Mouse (Mus musculus) limb, embryonic 13.5 days (tissue): ENCODE results near the gene Xpo5. TPM values are rescaled to one million over a fixed set of nuclear protein-coding genes. Genes with fewer than 3 reads are reported as not detected.

Experiments
- ATAC-seq: fragments of 200-750 bp; cut with Nextera tagmentation; 2 replicates; pipeline ENCODE4 v1.8.0; 2017; ENCODE audit warnings: low read depth, moderate number of reproducible peaks, moderate TSS enrichment; ENCODE audit not compliant: low FRiP score
- H3K27ac ChIP-seq: fragments of 300-500 bp; sonication (generic); 2 replicates; pipeline ENCODE4 v1.5.1; 2015; ENCODE audit warnings: inconsistent platforms, mild to moderate bottlenecking, moderate library complexity
- H3K27me3 ChIP-seq: fragments of 300-500 bp; sonication (generic); 2 replicates; pipeline ENCODE4 v1.6.1; 2015; ENCODE audit warnings: mild to moderate bottlenecking, inconsistent platforms
- H3K36me3 ChIP-seq: fragments of 300-500 bp; sonication (generic); 2 replicates; pipeline ENCODE4 v1.6.1; 2015; ENCODE audit warnings: inconsistent platforms, mild to moderate bottlenecking, moderate library complexity
- H3K4me1 ChIP-seq: fragments of 300-500 bp; sonication (generic); 2 replicates; pipeline ENCODE4 v1.6.1; 2015; ENCODE audit warnings: inconsistent platforms
- H3K4me2 ChIP-seq: fragments of 300-500 bp; sonication (generic); replicated peaks from 2 replicates; pipeline ENCODE4 v1.6.1; 2015; ENCODE audit warnings: inconsistent platforms, mild to moderate bottlenecking, moderate library complexity
- H3K4me3 ChIP-seq: fragments of 300-500 bp; sonication (generic); 2 replicates; pipeline ENCODE4 v1.5.1; 2015; ENCODE audit warnings: moderate library complexity, mild to moderate bottlenecking, inconsistent platforms
- H3K9ac ChIP-seq: fragments of 300-500 bp; sonication (generic); 2 replicates; pipeline ENCODE4 v1.6.1; 2015; ENCODE audit warnings: mild to moderate bottlenecking, inconsistent platforms
- H3K9me3 ChIP-seq: fragments of 300-500 bp; sonication (generic); 2 replicates; pipeline ENCODE4 v1.6.1; 2016; ENCODE audit warnings: inconsistent platforms
- WGBS: fragments of 180-500 bp; shearing (Covaris S2); methylation state at CpG from one replicate; pipeline ENCODE4 v1.1.7; 2015; 5-methylcytosine and 5-hydroxymethylcytosine counted together
- polyA plus RNA-seq: library from polyadenylated mRNA; unstranded; fragments of >200 nt; fragmentation: Nextera tagmentation; extraction: Ambion mirVana; gene quantifications from 2 replicates; pipeline ENCODE4 v1.2.1, GENCODE M21; 2015

Gene Xpo5
- polyA plus RNA-seq, 1 experiment from 2014 or later: 48.5 TPM

- no peak overlapping the region for H3K4me2 ChIP-seq
- no peak overlapping the region for H3K27ac ChIP-seq
- no peaks in the 10 kb centered on the region for H3K9me3 ChIP-seq
- H3K4me1 ChIP-seq: peaks cover 16% of the 10 kb centered on the region
- H3K36me3 ChIP-seq: peaks cover 68% of the 10 kb centered on the region
- ATAC-seq: no peak
- no peak overlapping the region for H3K9ac ChIP-seq
- no peak overlapping the region for H3K4me3 ChIP-seq
- H3K27me3 ChIP-seq: no peaks in the 10 kb centered on the region
Measured at GRCm38 (mm10) chr17:46206676-46207075, 4.1 kb downstream of the Xpo5 start.

GRCm38 (mm10) chr17:46210550-46210949 lies 8.0 kb downstream of the Xpo5 start:
- no peak overlapping the region for H3K9ac ChIP-seq

GRCm38 (mm10) chr17:46221601-46222000 lies 19.0 kb downstream of the Xpo5 start:
- Histone ChIP-seq H3K4me1 (no peaks in the 10 kb centered on the region), H3K4me2 (no peak overlapping the region), H3K27me3 (no peaks in the 10 kb centered on the region), H3K36me3 (peaks cover 100% of the 10 kb centered on the region), H3K27ac (no peak overlapping the region), H3K4me3 (no peak overlapping the region), H3K9ac (no peak overlapping the region), H3K9me3 (no peaks in the 10 kb centered on the region)
- WGBS: 89% methylated on average over 3 of the region's 3 CpGs
- no peak for ATAC-seq

More at GRCm38 (mm10) chr17:46210550-46210949, 8.0 kb downstream of the Xpo5 start:
- Histone ChIP-seq H3K4me2 (no peak overlapping the region), H3K27me3 (no peaks in the 10 kb centered on the region), H3K4me1 (no peaks in the 10 kb centered on the region), H3K9me3 (no peaks in the 10 kb centered on the region), H3K36me3 (peaks cover 95% of the 10 kb centered on the region), H3K27ac (no peak overlapping the region), H3K4me3 (no peak overlapping the region)
- no peak for ATAC-seq
- 93% methylated on average over 3 of the region's 3 CpGs for WGBS

GRCm38 (mm10) chr17:46227576-46227975 lies 25.0 kb downstream of the Xpo5 start:
- no peaks in the 10 kb centered on the region for H3K27me3 ChIP-seq
- no peak overlapping the region for H3K4me3 ChIP-seq
- no peaks in the 10 kb centered on the region for H3K9me3 ChIP-seq
- no peak overlapping the region for H3K27ac ChIP-seq
- no peak overlapping the region for H3K9ac ChIP-seq
- no peak overlapping the region for H3K4me2 ChIP-seq
- peaks cover 99% of the 10 kb centered on the region for H3K36me3 ChIP-seq
- ATAC-seq: no peak
- H3K4me1 ChIP-seq: no peaks in the 10 kb centered on the region
- WGBS: 45% methylated on average over 7 of the region's 7 CpGs

GRCm38 (mm10) chr17:46236067-46236466 lies 33.5 kb downstream of the Xpo5 start:
- H3K27me3 ChIP-seq: no peaks in the 10 kb centered on the region
- no peak overlapping the region for H3K9ac ChIP-seq
- no peak for ATAC-seq
- no peaks in the 10 kb centered on the region for H3K9me3 ChIP-seq
- no peak overlapping the region for H3K4me3 ChIP-seq
- 77% methylated on average over 1 of the region's 1 CpGs for WGBS
- H3K4me1 ChIP-seq: no peaks in the 10 kb centered on the region
- no peak overlapping the region for H3K4me2 ChIP-seq
- peaks cover 90% of the 10 kb centered on the region for H3K36me3 ChIP-seq
- no peak overlapping the region for H3K27ac ChIP-seq

GRCm38 (mm10) chr17:46237079-46237478 lies 34.5 kb downstream of the Xpo5 start:
- Histone ChIP-seq H3K9ac (no peak overlapping the region), H3K27me3 (no peaks in the 10 kb centered on the region), H3K36me3 (peaks cover 91% of the 10 kb centered on the region), H3K4me1 (no peaks in the 10 kb centered on the region), H3K4me2 (no peak overlapping the region), H3K27ac (no peak overlapping the region), H3K4me3 (no peak overlapping the region), H3K9me3 (no peaks in the 10 kb centered on the region)
- WGBS: 89% methylated on average over 6 of the region's 6 CpGs
- no peak for ATAC-seq

GRCm38 (mm10) chr17:46237480-46237879 lies 34.9 kb downstream of the Xpo5 start:
- Histone ChIP-seq H3K4me1 (no peaks in the 10 kb centered on the region), H3K36me3 (peaks cover 91% of the 10 kb centered on the region), H3K27ac (no peak overlapping the region), H3K4me3 (no peak overlapping the region), H3K9me3 (no peaks in the 10 kb centered on the region), H3K4me2 (no peak overlapping the region), H3K27me3 (no peaks in the 10 kb centered on the region), H3K9ac (no peak overlapping the region)
- ATAC-seq: no peak
- WGBS: 83% methylated on average over 5 of the region's 5 CpGs

- no peak overlapping the region for H3K27ac ChIP-seq
- H3K36me3 ChIP-seq: peaks cover 92% of the 10 kb centered on the region
- 94% methylated on average over 15 of the region's 15 CpGs for WGBS
- H3K4me1 ChIP-seq: no peaks in the 10 kb centered on the region
- H3K9ac ChIP-seq: no peak overlapping the region
- no peaks in the 10 kb centered on the region for H3K27me3 ChIP-seq
- no peak overlapping the region for H3K4me3 ChIP-seq
- no peak for ATAC-seq
- H3K4me2 ChIP-seq: no peak overlapping the region
- H3K9me3 ChIP-seq: no peaks in the 10 kb centered on the region
Measured at GRCm38 (mm10) chr17:46239516-46240114, 37.0 kb downstream of the Xpo5 start.

- Histone ChIP-seq H3K27ac (no peak overlapping the region), H3K4me1 (peaks cover under 1% of the 10 kb centered on the region), H3K4me2 (no peak overlapping the region), H3K4me3 (no peak overlapping the region), H3K27me3 (no peaks in the 10 kb centered on the region), H3K9ac (no peak overlapping the region), H3K36me3 (peaks cover 97% of the 10 kb centered on the region), H3K9me3 (no peaks in the 10 kb centered on the region)
- no peak for ATAC-seq
- 67% methylated on average over 11 of the region's 11 CpGs for WGBS
Measured at GRCm38 (mm10) chr17:46241471-46241870, 38.9 kb downstream of the Xpo5 start.

- no peak for ATAC-seq
- Histone ChIP-seq H3K27me3 (no peaks in the 10 kb centered on the region), H3K9ac (no peak overlapping the region), H3K4me2 (no peak overlapping the region), H3K36me3 (peaks cover 89% of the 10 kb centered on the region), H3K4me1 (peaks cover 8% of the 10 kb centered on the region), H3K27ac (no peak overlapping the region), H3K9me3 (no peaks in the 10 kb centered on the region), H3K4me3 (no peak overlapping the region)
- 86% methylated on average over 13 of the region's 13 CpGs for WGBS
Measured at GRCm38 (mm10) chr17:46242274-46242673, 39.7 kb downstream of the Xpo5 start.

- no peak overlapping the region for H3K4me2 ChIP-seq
- no peak overlapping the region for H3K9ac ChIP-seq
- H3K9me3 ChIP-seq: no peaks in the 10 kb centered on the region
- WGBS: 87% methylated on average over 4 of the region's 4 CpGs
- no peak overlapping the region for H3K27ac ChIP-seq
- H3K4me1 ChIP-seq: peaks cover 8% of the 10 kb centered on the region
- H3K27me3 ChIP-seq: no peaks in the 10 kb centered on the region
- ATAC-seq: no peak
- no peak overlapping the region for H3K4me3 ChIP-seq
- peaks cover 82% of the 10 kb centered on the region for H3K36me3 ChIP-seq
Measured at GRCm38 (mm10) chr17:46242993-46243392, 40.4 kb downstream of the Xpo5 start.

- 74% methylated on average over 2 of the region's 2 CpGs for WGBS
- no peak overlapping the region for H3K4me2 ChIP-seq
- no peak overlapping the region for H3K4me3 ChIP-seq
- ATAC-seq: no peak
- no peaks in the 10 kb centered on the region for H3K9me3 ChIP-seq
- peaks cover 10% of the 10 kb centered on the region for H3K4me1 ChIP-seq
- H3K27me3 ChIP-seq: no peaks in the 10 kb centered on the region
- no peak overlapping the region for H3K27ac ChIP-seq
- H3K36me3 ChIP-seq: peaks cover 76% of the 10 kb centered on the region
- no peak overlapping the region for H3K9ac ChIP-seq
Measured at GRCm38 (mm10) chr17:46243624-46244023, 41.0 kb downstream of the Xpo5 start.

- Histone ChIP-seq H3K27me3 (no peaks in the 10 kb centered on the region), H3K9me3 (no peaks in the 10 kb centered on the region), H3K9ac (0 out of 2 replicates have a peak overlapping the region, but pooled peaks have one; percentile 8), H3K4me3 (no peak overlapping the region), H3K4me1 (peaks cover 20% of the 10 kb centered on the region), H3K27ac (no peak overlapping the region), H3K36me3 (peaks cover 75% of the 10 kb centered on the region), H3K4me2 (no peak overlapping the region)
- WGBS: 80% methylated on average over 10 of the region's 10 CpGs
- ATAC-seq: no peak
Measured at GRCm38 (mm10) chr17:46244579-46244978, 42.0 kb downstream of the Xpo5 start.
